Mouse (Mus musculus) v-Abl transformed pro-B cells (cell line): ENCODE results near the gene Gpr153.
"Not testable (repeated sequence)": the region's sequence is repeated elsewhere in the genome, so short reads cannot be mapped to it uniquely, and the experiment has no call there.

Experiments
- in situ Hi-C, 2 experiments: fragments of 400-800 bp; cut with MboI; formaldehyde crosslinking; loops; one replicate each; pipeline ENCODE4 v1.15.1; 2025; ENCODE audit not compliant: unreplicated experiment in 2 of 2

Gpr153 gene

DNA sequence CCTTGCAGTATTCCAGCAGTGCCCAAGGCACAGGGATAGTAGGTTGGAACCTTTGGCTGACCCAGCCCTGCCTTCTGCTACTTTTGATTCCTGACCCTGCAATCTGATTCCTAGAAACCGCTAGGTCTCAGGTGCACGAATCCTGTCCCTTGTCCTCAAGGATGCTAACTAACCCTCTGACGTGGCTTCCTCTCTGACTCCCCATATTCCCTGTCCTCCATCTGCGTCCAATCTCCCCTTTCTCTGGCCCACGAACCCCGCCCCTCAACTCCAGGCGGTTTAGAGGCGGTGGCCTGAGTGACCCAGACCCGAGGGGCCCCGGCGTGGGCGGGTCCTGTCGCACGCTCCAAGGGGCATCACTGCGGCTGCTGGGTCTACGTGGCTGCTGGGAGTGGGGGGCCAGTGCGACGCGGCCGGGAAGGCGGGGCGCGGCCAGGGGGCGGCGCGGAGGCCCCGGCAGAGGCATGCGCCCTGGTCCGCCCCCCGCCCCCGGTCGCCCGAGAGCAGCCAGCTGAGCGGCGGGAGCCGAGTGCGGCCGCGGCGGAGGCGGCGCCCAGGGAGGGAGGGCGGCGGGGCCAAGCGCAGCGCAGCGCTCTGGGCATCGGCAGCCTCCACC lies at the start of gene Gpr153:
Gpr153 (plus strand) TSS at position 612 of the 616 bp plus-strand sequence.
- in situ Hi-C loops: no loop called here

GRCm38 (mm10) chr4:152226901-152227486 lies 47.0 kb upstream of the Gpr153 start:
- in situ Hi-C loops: no loop called here

DNA sequence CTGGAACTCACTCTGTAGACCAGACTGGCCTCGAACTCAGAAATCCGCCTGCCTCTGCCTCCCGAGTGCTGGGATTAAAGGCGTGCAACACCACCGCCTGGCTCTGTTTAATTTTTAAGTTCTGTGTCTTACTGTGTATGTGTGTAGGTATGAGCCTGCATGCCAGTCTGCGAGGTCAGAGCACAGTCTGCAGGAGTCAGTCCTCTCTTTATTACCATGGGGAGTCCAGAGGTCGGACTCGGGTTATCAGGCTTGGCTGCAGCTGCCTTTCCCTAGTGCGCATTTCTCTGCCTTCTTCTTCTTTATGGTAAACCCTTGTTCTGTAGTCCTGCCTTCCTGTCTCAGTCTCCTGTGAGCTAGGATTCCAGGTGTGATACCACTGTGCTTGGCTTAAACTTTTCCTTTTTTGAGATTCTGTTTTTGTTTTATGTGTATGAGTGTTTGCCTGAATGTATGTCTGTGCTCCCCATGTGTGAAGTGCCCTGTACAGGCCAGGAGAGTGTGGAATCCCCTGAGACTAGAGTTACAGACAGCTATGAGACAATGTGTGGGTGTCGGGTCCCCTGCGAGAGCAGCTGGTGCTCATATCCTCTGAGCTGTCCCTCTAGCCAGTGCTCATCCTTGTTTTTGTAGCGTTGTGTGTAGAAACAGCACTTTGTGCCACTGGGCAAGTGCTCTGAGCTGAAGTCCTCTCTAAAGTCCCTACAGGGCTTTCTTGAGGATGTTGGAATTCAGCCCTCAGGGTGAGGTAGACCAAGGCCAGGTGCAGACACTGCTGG lies 46.1 kb upstream of the Gpr153 start:
- in situ Hi-C loops: no loop called here

DNA sequence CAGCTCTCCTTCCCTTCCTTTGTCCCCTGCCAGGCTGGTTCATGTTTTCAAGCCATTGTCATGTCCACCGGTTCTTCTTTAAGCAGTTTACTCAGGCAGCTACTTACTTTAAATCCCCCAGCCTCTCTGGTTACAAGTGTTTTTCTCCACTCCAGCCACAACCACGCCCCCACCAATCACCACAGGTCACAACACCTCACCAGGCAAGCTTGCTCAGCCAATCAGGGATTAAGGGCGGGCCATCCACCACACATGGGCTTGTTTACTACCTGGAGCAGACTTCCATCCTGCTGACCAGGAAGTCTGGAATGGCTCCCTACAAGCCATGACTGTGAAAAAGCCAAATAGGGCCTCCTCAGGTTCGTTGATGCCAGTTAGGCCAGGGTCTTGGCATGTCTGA lies 43.7 kb upstream of the Gpr153 start:
- in situ Hi-C loops: not testable (repeated sequence)

GRCm38 (mm10) chr4:152231326-152231725 lies 42.7 kb upstream of the Gpr153 start:
- in situ Hi-C loops: no loop called here

DNA sequence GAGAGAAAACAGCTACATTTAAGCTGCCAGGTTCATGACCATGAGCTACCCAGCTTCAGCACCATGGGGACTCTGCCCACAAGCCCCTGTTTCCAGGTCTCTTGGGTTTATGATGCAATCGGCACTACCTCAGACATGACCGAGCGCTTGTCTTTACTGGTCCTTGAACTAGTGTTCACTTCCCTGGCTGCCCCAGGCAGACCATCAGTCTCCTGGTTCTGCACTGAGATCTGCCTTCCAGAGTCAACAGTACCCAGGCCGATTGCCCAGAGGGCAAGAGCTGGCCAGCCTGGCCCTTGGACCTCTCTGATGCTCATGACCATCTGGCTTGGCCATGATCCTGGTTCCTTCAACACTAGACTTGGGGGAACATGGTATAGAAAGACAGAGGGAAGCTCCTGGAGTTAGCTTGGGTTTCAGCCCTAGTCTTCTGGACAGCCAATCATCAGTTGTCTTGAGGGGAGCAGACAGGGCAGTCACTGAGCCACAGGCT lies 41.6 kb upstream of the Gpr153 start:
- in situ Hi-C loops: no loop called here

DNA sequence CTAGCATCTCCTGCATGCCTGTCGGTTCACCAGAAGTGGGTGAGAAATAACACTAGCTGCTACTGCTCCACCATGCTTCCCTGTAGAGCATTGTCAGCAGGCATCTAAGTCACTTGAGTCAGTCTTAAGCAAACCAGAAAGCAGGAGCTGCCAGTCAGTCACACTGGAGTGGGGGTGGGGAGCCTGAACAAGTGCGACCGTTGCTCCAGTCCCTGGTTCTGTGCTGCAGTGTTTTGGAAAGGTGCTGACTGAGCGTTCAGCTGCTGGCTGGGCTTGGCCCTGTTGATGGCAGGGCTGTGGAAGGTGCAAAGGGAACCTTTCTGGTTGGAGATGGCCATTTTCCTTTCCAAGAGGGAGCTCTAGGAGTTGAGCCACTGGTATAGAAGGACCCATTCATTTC lies 34.1 kb upstream of the Gpr153 start:
- in situ Hi-C loops: no loop called here

DNA sequence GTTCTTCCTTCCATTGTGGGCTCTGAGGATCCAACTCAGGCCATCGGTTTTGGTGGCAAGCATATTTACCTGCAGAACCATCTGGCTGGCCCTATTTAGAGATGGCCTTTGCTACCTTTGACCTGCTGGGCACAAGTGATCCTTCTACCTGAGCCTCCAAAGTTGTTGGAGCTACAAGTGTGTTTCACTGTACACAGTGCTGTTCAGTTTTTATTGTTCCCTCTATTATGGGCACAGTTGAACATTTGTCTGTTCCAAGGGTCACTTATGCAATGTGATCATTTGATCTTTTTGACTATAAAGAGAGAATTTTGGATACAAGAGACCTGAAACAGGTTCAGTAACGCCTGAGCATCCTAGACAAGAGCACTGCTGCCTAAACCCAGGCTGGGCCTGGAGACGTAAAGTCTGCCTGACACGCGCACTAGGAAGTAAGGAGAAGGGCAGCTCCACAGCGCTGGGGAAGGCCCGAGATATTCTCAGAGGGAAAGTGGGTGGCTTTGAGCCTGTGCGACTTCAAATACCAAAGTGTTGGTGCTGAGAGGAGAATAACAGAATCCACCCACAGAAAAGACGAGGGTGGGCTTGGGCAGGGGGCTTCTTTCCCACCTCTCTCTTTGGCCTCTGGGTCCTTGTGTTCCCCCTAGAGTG lies 30.7 kb upstream of the Gpr153 start:
- in situ Hi-C loops: no loop called here

DNA sequence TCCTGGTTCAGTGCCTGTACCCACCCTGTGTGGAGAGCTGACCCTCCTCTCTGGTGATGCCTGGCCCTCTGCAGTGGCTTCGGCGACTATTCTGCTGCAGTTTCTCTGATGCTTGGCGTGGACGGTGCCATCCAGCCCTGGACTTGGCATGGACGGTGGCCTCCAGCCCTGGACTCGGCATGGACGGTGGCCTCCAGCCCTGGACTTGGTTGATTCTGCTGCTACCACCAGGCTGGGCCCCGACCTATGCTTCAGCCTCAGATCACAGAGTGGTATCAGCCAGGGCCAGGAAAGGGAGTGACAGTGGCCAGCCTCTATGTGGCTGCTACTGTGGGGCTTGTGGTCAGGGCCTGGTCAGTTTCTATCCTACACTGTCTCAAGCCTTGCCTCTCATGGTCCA lies 30.1 kb upstream of the Gpr153 start:
- in situ Hi-C loops: no loop called here

GRCm38 (mm10) chr4:152244545-152245522 lies 29.2 kb upstream of the Gpr153 start:
- in situ Hi-C loops: no loop called here

- in situ Hi-C loops: no loop called here
Measured at GRCm38 (mm10) chr4:152246011-152246410, 28.0 kb upstream of the Gpr153 start.

DNA sequence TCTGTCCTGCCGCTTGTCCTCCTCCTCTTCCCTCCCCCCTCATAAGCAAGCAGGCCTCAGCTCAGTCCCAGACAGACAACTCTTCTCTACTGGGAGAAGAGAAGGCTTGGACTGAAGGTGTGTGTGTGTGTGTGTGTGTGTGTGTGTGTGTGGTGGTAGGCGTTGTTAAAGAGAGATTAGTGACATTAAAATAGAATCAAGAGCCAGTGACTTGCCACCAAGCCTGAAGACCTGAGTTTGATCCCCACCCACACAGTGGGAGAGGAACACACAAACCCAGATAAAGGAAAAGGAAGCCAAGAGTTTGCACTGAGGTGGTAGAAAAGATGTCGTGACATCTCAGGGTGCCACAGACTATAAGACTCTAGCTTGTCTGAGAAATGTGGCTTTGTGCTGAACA lies 26.8 kb upstream of the Gpr153 start:
- in situ Hi-C loops: no loop called here

- in situ Hi-C loops: no loop called here
Measured at GRCm38 (mm10) chr4:152250615-152251014, 23.4 kb upstream of the Gpr153 start.

DNA sequence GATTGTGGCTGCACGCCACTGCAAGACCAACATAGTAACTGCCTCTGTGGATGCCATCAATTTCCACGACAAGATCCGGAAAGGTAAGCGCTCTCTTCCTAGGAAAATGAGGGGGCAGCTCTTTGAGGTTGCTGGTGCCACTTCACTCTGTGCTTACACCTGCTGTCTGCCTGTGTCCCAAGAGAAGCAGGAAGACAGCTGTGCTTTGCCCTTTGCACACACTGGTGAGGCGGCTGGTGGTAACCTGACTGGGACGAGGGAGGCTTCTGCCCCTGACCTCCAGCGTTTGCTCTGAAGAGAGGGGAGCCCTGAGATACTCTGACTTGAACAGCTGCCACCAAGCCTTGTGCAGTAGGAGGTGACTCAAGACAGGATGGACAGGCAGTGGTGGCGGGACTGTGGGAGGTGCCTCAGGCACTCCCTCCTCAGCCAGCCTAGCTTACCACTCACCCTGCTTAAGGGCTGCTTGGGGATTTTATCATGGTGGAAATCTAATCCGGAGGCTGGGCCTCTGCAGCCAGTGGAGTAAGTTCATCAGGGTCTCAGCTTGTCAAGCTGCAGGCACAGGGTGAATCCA lies 20.8 kb upstream of the Gpr153 start:
- in situ Hi-C loops: no loop called here

DNA sequence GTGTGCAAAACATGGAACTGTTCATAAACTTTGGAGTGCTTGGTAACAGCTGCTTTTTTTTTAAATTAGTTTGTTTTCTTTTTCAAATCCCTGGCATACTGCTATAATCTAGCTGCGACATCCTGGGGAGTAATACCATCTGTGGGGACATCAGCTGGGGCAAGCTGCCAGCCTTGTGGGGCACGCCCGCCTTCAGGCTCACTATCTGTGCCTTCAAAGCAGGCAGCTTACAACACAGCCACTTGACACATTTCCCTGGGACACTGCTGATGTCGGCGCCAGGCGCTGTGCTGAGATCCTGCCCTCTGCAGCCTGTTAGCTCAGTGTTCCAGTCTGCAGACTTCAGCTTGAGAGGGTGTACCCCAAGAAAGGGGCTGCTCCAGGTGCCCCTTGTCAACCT lies 17.0 kb upstream of the Gpr153 start:
- in situ Hi-C loops: no loop called here

DNA sequence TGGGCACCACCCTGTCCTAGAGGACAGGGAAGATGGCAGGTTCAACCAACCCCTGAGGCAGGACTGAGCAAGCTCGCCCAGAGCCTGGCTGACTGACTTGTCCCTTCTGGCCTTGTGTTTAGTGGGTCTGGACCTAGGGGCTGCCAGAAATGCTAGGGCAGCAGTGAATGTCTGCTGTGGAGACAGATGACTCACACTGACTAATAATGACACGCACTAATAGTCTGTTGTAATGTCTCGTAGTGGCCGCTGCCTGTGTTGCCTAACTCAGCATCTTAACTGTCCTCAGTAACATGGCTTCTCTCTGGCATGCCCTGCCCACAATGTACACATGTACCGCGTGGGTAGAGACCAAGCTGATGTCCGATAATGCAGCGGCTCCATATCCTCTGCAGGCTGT lies 13.6 kb upstream of the Gpr153 start:
- in situ Hi-C loops: no loop called here

DNA sequence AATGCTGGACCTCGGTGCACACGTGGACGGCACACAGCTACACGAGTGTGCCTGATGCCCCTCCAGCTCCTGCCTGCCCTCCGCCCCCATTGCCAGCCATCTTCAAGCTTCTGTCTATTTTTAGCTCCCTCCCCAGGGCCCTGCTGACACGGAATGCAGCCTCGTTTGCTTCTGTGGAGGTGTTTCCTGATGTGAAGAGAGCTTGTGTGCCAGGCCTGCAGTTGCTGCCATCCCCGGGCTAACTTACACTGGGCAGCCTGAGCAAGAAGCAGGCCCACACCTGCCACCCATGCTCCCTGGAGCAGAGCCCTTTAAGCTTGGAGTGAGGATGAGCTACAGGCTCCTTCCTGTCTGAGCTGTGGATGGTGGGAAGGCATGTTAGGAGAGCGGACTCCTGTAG lies 11.8 kb upstream of the Gpr153 start:
- in situ Hi-C loops: no loop called here

DNA sequence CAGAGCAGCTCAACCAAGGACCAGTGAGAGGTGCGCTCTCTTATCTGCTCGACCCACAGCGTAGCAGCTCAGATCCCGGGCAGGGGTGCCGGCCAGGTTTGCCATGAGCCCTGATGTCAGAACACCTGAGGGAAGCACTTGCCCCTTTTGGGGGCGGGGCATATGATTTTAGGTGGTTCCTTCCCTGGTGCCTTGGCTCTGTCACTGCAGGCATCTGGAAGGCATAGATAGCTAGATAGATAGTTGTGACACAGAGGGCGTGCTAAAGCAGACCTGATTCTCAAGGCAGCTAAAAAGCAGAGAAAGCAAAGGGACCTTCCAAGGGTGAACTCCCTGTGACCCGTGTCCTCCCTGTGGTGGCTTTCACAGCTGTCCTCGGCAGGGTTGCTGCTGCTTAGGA lies 10.9 kb upstream of the Gpr153 start:
- in situ Hi-C loops: no loop called here

- in situ Hi-C loops: no loop called here
Measured at GRCm38 (mm10) chr4:152263512-152264176, 10.4 kb upstream of the Gpr153 start.
